Mouse (Mus musculus): Measurements from ENCODE around the gene Ifi35. TPM values are rescaled to one million over a fixed set of nuclear protein-coding genes. Genes with fewer than 3 reads are reported as not detected.

The Ifi35 gene
- 23.9 and 24.5 TPM in 2 replicates for polyA plus RNA-seq (2015; fragmentation: Nextera tagmentation; extraction: Ambion mirVana)

DNA sequence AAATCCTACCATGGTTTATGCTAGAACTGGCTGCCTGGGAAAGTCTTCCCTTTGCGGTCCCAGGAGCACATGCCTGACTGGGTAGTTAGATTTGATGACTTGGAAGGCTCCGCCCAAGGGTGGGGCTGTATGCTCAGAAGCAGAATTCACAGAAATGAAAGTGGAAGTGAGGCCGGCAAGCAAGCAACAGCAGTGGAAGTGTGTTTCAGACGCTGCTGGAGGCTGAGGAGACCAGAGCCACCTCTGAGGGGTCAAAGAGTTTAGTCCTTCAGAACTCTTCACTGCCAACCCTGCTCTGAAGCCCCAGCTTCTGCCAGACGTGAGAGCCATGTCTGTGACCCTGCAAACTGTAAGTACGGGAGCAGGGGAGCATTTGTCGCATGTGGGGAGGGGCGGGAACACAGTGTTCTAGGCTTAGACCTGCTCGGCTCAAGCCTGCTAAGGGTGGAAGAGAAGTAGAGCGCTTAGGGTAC lies at the start of gene Ifi35:
TSS of gene Ifi35 (plus strand) at position 134 of the 473 bp plus-strand sequence.
- H3K27ac ChIP-seq = peak within 1 kb of the TSS; percentile 68
- H3K36me3 ChIP-seq = peaks cover 19% of the 10 kb centered on the region
- peak; percentile 90 for ATAC-seq
- H3K9ac ChIP-seq = peak within 1 kb of the TSS; percentile 56
- WGBS = 16% methylated on average over 10 of the region's 10 CpGs
- no peaks in the 10 kb centered on the region for H3K9me3 ChIP-seq
- peaks cover 7% of the 10 kb centered on the region for H3K4me1 ChIP-seq (replicated peaks)
- peak within 1 kb of the TSS; percentile 54 for H3K4me3 ChIP-seq (replicated peaks)
- H3K27me3 ChIP-seq (replicated peaks) = no peaks in the 10 kb centered on the region
- peak within 1 kb of the TSS; percentile 69 for H3K4me2 ChIP-seq (replicated peaks)

DNA sequence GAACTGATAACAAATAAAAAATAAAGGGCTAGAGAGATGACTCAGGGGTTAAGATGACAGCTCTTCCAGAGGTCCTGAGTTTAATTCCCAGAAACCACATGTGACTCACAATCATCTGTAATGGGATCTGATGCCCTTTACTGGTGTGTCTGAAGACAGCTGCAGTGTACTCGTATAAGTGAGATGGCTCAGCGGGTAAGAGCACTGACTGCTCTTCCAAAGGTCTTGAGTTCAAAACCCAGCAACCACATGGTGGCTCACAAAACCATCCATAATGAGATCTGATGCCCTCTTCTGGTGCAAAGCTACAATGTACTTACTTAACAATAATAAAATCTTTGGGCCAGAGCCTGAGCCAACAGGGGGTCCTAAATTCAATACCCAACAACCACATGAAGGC lies 32.9 kb upstream of the Ifi35 start:
- Histone ChIP-seq H3K4me3 (replicated peaks) (no peak overlapping the region), H3K27me3 (replicated peaks) (no peaks in the 10 kb centered on the region), H3K4me1 (replicated peaks) (peaks cover 6% of the 10 kb centered on the region), H3K27ac (no peak overlapping the region), H3K36me3 (peaks cover 22% of the 10 kb centered on the region), H3K9me3 (no peaks in the 10 kb centered on the region), H3K9ac (no peak overlapping the region), H3K4me2 (replicated peaks) (no peak overlapping the region)
- 89% methylated on average over 2 of the region's 2 CpGs for WGBS
- ATAC-seq = no peak

DNA sequence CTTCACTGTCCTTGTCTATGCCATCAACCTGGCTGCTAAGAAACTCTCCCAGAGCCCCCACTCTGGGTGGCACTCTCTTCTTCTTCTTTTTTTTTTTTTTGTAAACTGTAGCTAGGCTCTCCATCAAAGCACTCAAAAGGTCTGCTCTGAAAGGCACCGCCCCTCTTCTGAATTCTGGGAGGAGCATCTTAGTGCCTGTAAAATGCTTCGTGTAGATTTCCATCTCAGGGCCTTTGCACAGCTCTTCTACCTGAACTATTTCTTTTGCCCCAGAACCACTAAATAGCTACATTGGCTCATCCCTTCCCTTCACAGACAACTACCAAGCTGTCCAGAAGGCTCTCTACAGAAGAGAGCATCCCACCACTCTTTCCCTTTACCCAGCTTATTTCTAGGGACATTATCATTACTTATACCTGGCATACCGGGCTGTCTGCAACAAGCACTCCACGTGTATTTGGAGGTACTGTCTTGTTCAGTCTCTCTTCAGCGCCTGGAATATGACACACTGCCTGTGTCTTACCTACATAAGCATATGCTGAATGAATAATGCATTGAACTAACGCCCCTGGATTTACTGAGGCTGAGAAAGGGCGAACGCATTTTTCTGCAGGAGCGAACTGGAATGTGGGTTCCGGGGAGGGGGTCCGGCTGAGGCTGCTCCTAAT lies 31.6 kb upstream of the Ifi35 start:
- Histone ChIP-seq H3K9me3 (no peaks in the 10 kb centered on the region), H3K27me3 (replicated peaks) (no peaks in the 10 kb centered on the region), H3K27ac (peak overlapping the region; percentile 48), H3K4me2 (replicated peaks) (peak overlapping the region; percentile 83), H3K4me3 (replicated peaks) (peak overlapping the region; percentile 82), H3K36me3 (peaks cover 13% of the 10 kb centered on the region; the same call in 1 of the 2 replicates), H3K9ac (peak overlapping the region; percentile 75), H3K4me1 (replicated peaks) (peaks cover 6% of the 10 kb centered on the region)
- ATAC-seq = peak; percentile 51
- 1% methylated on average over 11 of the region's 11 CpGs for WGBS

DNA sequence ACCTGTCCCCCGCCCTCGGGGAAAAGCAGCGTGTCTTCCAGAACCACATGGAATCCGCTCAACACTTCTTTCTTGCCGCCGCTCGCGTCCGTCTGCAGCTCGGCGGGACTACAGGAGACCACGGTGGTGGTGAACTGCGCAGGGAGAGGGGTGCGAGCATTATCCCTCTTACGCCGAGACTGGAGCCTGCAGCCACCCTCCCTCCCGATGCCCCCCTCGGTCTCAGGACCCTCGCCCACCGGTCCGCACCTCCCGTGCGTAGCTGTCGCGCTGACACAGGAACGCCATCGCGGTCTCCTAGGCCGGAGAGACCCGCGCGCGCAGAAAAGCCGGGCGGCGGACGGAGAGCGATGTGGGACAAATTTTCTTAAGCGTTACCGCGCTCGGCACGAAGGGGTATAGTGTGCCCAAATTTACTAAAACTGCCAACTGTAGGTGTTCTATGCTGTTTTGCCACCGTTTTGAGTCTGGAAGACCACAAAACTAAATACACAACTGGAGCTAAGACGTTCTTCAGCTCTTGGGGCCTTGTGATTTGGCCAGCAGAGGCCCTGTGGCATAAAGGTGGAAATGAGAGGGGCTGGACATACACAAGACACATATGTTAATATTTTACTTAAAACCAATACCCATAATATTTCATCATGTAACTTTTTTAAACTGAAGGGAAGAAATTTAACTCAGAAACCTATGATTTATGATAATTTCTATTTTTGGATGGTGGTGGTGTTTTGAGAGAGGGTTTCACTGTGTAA lies 30.9 kb upstream of the Ifi35 start, which contains the start of gene Aarsd1:
TSS of gene Aarsd1 (minus strand) at position 515 of the 755 bp plus-strand sequence.
- H3K9ac ChIP-seq = peak within 1 kb of the TSS; percentile 75
- peak within 1 kb of the TSS; percentile 83 for H3K4me2 ChIP-seq (replicated peaks)
- under 1% methylated on average over 45 of the region's 45 CpGs for WGBS
- peaks cover 5% of the 10 kb centered on the region; the same call in 1 of the 2 replicates for H3K36me3 ChIP-seq
- peaks cover 6% of the 10 kb centered on the region for H3K4me1 ChIP-seq (replicated peaks)
- no peaks in the 10 kb centered on the region for H3K9me3 ChIP-seq
- H3K4me3 ChIP-seq (replicated peaks) = peak within 1 kb of the TSS; percentile 82
- H3K27me3 ChIP-seq (replicated peaks) = no peaks in the 10 kb centered on the region
- peak; percentile 75 for ATAC-seq
- H3K27ac ChIP-seq = peak within 1 kb of the TSS; percentile 48

DNA sequence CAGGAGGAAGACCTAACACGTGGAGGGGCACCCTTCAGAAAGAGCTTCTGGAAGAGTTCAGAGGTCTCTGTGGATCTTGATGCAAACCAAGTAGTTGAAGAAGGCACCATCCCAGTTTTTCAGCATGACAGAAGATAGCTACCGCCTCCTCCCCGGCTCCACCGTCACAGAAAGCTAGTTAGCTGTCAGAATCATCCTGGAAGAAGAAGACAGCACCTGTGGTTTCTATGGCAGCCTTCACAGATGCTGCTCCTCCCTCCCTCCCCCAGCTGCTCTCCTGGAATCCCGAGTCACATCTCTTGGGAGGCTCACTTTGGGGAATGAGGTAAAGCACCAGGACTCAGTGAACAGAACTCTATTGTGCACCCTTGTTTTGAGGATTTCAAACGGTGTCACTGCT lies 29.2 kb upstream of the Ifi35 start:
- no peaks in the 10 kb centered on the region for H3K36me3 ChIP-seq
- WGBS = 66% methylated on average over 6 of the region's 6 CpGs
- no peak overlapping the region for H3K4me3 ChIP-seq (replicated peaks)
- no peak overlapping the region for H3K4me2 ChIP-seq (replicated peaks)
- ATAC-seq = no peak
- no peak overlapping the region for H3K27ac ChIP-seq
- H3K4me1 ChIP-seq (replicated peaks) = peaks cover 11% of the 10 kb centered on the region
- H3K27me3 ChIP-seq (replicated peaks) = no peaks in the 10 kb centered on the region
- no peak overlapping the region for H3K9ac ChIP-seq
- no peaks in the 10 kb centered on the region for H3K9me3 ChIP-seq

DNA sequence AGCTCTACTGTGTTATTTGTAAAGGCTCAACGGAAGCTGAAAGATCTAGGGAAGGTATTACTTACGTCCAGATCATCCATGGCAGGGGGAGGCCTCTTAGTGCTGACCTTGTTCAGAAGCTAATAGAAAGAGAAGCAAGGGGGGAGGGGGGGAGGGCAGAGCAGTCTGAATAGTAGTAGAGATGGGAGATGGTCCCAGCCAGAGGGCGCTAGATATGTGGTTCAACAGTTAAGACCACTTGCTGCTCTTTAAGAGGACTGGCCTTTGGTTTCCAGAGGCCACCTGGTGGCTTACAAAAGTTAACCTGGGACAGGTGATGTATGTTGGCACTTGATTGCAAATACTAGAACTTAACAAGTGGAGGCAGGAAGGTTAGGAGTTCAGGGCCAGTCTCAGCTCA lies 28.6 kb upstream of the Ifi35 start:
- Histone ChIP-seq H3K9ac (no peak overlapping the region), H3K4me3 (replicated peaks) (no peak overlapping the region), H3K9me3 (no peaks in the 10 kb centered on the region), H3K4me2 (replicated peaks) (no peak overlapping the region), H3K36me3 (no peaks in the 10 kb centered on the region), H3K27ac (no peak overlapping the region), H3K27me3 (replicated peaks) (no peaks in the 10 kb centered on the region), H3K4me1 (replicated peaks) (peaks cover 16% of the 10 kb centered on the region)
- ATAC-seq = no peak
- WGBS = 27% methylated on average over 3 of the region's 3 CpGs

DNA sequence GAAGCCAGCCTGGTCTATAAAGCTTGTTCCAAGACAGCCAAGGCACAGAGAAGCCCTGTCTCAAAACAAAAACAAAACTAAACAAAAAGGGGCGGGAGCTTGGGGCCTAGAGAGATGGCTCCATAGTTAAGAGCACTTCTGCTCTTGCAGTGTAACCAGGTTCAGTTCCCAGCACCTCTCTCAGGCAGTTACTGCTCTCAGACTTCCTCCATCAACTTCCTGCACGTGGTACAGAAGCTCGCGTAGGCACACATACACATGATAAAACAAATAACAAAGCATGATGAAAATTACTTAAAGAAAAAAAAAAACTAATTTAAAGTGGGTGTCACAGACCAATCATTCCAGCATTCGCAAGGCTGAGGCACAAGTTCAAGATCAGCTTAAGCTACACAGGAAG lies 28.1 kb upstream of the Ifi35 start:
- Histone ChIP-seq H3K4me1 (replicated peaks) (peaks cover 16% of the 10 kb centered on the region), H3K9me3 (no peaks in the 10 kb centered on the region), H3K36me3 (no peaks in the 10 kb centered on the region), H3K4me3 (replicated peaks) (no peak overlapping the region), H3K4me2 (replicated peaks) (no peak overlapping the region), H3K27me3 (replicated peaks) (no peaks in the 10 kb centered on the region), H3K9ac (no peak overlapping the region), H3K27ac (no peak overlapping the region)
- no peak for ATAC-seq
- 90% methylated on average over 5 of the region's 5 CpGs for WGBS

DNA sequence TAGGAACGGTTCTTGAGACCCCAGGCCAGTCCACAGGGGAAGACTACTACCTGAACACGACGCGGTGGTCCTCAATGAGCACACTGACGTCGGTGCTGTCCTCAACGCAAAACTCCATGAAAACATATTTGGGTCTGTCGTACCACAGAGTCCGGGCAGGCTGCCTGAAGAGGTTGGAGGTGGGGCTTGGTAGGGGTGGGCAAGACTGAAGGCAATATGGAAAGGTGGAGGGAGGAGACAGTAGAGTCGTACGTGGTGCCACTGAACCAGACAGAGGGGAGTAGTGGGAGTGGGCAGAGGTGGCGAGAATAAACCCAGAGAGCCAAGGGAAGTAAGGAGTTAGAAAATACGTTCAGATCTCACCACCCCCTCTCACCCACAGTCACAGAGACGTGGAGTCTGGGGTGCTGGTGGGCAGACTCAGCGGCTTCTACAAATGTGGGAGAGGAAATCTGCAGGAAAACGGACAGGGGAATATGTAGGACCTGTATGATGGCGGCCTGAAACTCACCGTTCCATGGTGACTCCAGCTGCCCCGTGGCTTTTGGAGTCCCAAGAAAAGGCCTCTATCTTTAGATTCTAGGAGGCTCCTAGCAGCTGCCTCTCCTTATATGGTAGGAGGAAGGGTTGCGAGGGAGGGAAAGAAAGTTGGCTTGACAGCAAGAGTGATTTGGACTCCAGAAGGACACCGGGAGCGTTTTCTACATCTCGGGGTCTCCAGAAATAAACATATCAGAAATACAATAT lies 23.9 kb upstream of the Ifi35 start, which contains the start of gene Gm27029:
TSS of gene Gm27029 (minus strand) at position 692 of the 747 bp plus-strand sequence.
- Histone ChIP-seq H3K4me1 (replicated peaks) (peaks cover 27% of the 10 kb centered on the region), H3K4me2 (replicated peaks) (peak within 1 kb of the TSS; percentile 92), H3K4me3 (replicated peaks) (peak within 1 kb of the TSS; percentile 84), H3K27me3 (replicated peaks) (no peaks in the 10 kb centered on the region), H3K36me3 (no peaks in the 10 kb centered on the region), H3K9ac (peak within 1 kb of the TSS; percentile 80), H3K27ac (peak within 1 kb of the TSS; percentile 90), H3K9me3 (no peaks in the 10 kb centered on the region)
- peak; percentile 77 for ATAC-seq
- 3% methylated on average over 23 of the region's 23 CpGs for WGBS

DNA sequence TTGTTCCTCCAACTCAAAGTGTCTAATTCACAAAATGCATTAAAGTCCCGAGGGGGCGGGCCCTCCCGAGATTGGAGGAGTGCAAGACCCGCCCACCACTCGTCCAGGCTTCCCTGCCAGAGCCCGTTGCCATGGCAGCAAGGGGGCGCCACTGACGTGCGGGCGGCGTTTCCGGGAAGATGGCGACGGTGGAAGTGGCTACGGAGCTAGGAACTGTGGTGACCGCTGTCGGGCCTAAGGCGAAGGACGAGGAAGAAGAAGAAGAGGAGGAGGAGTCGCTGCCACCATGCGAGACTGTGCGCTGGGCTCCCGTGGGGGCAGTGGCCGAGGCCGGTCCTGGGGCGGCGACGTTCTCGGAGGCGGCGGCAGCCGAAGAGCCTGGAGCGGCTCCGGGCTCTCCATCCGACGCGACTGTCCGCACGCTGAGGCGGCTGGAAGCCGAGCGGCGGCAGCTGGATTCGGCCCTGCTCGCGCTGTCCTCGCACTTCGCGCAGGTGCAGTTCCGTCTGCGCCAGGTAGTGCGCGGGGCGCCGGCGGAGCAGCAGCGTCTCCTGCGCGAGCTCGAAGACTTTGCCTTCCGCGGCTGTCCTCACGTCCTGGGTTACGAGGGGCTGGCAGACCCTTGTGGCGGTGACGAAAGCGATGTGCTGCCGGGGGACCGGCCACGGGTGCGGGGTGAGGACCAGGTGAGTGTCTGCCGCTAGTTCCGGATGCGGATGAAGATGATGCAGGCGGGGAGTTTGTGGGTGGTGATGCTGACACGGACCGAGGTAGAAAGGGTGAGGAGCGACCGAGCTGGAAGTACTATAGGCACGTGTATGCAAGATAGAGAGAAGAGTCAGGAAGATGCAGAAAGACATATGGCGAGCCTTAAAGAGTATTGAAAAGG lies 23.0 kb upstream of the Ifi35 start, which contains the start of the genes Rundc1 and Ptges3l:
TSS of gene Rundc1 (plus strand) at position 161 of the 889 bp plus-strand sequence.
TSS of gene Ptges3l (minus strand) at position 409 of the 889 bp plus-strand sequence.
- Histone ChIP-seq H3K36me3 (peaks cover under 1% of the 10 kb centered on the region; the same call in 1 of the 2 replicates), H3K4me3 (replicated peaks) (peak within 1 kb of the TSS; percentile 84), H3K9me3 (no peaks in the 10 kb centered on the region), H3K4me1 (replicated peaks) (peaks cover 27% of the 10 kb centered on the region), H3K4me2 (replicated peaks) (peak within 1 kb of the TSS; percentile 92), H3K27me3 (replicated peaks) (no peaks in the 10 kb centered on the region), H3K27ac (peak within 1 kb of the TSS; percentile 90), H3K9ac (peak within 1 kb of the TSS; percentile 80)
- under 1% methylated on average over 81 of the region's 81 CpGs for WGBS
- ATAC-seq = peak; percentile 96

DNA sequence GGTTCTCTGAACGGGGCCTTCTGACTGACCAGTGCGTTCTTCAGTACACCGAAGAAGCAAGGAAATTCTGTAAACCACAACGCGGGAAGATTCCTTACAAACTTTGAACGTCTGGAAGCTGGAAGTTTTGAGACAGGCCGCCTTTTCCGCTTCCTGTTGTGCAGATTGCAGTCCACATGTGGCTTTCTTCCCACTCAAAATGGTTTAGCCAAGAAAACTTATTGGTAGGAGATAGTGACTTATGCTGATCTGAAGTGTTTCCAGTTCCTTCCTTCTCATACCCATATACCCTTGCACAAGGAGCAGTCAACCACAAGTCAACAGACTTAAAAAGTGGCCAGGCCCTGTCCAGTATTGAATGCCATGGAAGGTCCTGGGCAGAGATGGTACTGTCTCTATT lies 22.0 kb upstream of the Ifi35 start:
- WGBS = 57% methylated on average over 8 of the region's 8 CpGs
- Histone ChIP-seq H3K9ac (0 out of 2 replicates have a peak overlapping the region, but pooled peaks have one; percentile 80), H3K4me2 (replicated peaks) (peak overlapping the region; percentile 92), H3K27ac (no peak overlapping the region), H3K4me1 (replicated peaks) (peaks cover 27% of the 10 kb centered on the region), H3K4me3 (replicated peaks) (peak overlapping the region; percentile 84), H3K27me3 (replicated peaks) (no peaks in the 10 kb centered on the region), H3K36me3 (peaks cover 6% of the 10 kb centered on the region; the same call in 1 of the 2 replicates), H3K9me3 (no peaks in the 10 kb centered on the region)
- ATAC-seq = no peak

DNA sequence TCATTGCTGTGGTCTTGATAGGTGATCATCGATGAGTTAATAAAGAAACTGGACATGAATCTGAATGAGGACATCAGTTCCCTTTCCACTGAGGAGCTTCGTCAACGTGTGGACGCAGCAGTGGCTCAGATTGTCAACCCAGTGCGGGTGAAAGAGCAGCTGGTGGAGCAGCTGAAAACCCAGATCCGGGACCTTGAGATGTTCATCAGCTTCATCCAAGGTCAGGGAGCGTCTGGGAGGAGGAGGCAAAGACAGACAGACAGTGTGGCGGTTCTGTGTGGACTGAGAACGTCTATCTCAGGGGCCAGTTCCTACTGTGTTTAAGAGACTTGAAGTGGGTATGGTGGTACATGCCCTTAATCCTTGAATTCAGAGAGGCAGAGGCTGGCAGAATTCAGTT lies 16.9 kb upstream of the Ifi35 start:
- no peak overlapping the region for H3K27ac ChIP-seq
- H3K27me3 ChIP-seq (replicated peaks) = no peaks in the 10 kb centered on the region
- no peak for ATAC-seq
- peaks cover 8% of the 10 kb centered on the region; the same call in 1 of the 2 replicates for H3K4me1 ChIP-seq (replicated peaks)
- no peaks in the 10 kb centered on the region for H3K9me3 ChIP-seq
- H3K9ac ChIP-seq = no peak overlapping the region
- WGBS = 89% methylated on average over 9 of the region's 9 CpGs
- no peak overlapping the region for H3K4me3 ChIP-seq (replicated peaks)
- H3K4me2 ChIP-seq (replicated peaks) = no peak overlapping the region
- H3K36me3 ChIP-seq = peaks cover 38% of the 10 kb centered on the region

Data from intestine, embryonic 15.5 days (tissue).